Mouse (Mus musculus) kidney, embryonic 14.5 days (tissue): ENCODE measurements around the gene Vill. TPM values are rescaled to one million over a fixed set of nuclear protein-coding genes. Genes with fewer than 3 reads are reported as not detected.

Experiments
- ATAC-seq: fragments of 200-750 bp; cut with Nextera tagmentation; 2 replicates; pipeline ENCODE4 v1.8.0; 2017; ENCODE audit warnings: moderate number of reproducible peaks, mild to moderate bottlenecking, moderate TSS enrichment, moderate library complexity; ENCODE audit not compliant: low FRiP score, low TSS enrichment
- H3K27ac ChIP-seq: fragments of 300-500 bp; sonication (generic); 2 replicates; pipeline ENCODE4 v1.5.1; 2014; ENCODE audit warnings: low read depth, mild to moderate bottlenecking, low read length, moderate library complexity, mixed read lengths
- H3K27me3 ChIP-seq: fragments of 300-500 bp; sonication (generic); 2 replicates; pipeline ENCODE4 v1.6.1; 2014; ENCODE audit warnings: mild to moderate bottlenecking, low read length; ENCODE audit not compliant: control insufficient read depth, insufficient read depth
- H3K36me3 ChIP-seq: fragments of 300-500 bp; sonication (generic); 2 replicates; pipeline ENCODE4 v1.6.1; 2014; ENCODE audit warnings: low read length, mixed read lengths; ENCODE audit not compliant: control insufficient read depth, insufficient read depth
- H3K4me1 ChIP-seq: fragments of 300-500 bp; sonication (generic); 2 replicates; pipeline ENCODE4 v1.6.1; 2014; ENCODE audit warnings: low read length, mixed read lengths; ENCODE audit not compliant: control insufficient read depth, insufficient read depth
- H3K4me2 ChIP-seq: fragments of 300-500 bp; sonication (generic); replicated peaks from 2 replicates; pipeline ENCODE4 v1.6.1; 2014; ENCODE audit warnings: low read depth, mild to moderate bottlenecking, low read length
- H3K4me3 ChIP-seq: fragments of 300-500 bp; sonication (generic); 2 replicates; pipeline ENCODE4 v1.5.1; 2014; ENCODE audit warnings: mild to moderate bottlenecking, low read length
- H3K9ac ChIP-seq: fragments of 300-500 bp; sonication (generic); 2 replicates; pipeline ENCODE4 v1.6.1; 2014; ENCODE audit warnings: low read depth, mild to moderate bottlenecking, low read length, moderate library complexity
- H3K9me3 ChIP-seq: fragments of 300-500 bp; sonication (generic); 2 replicates; pipeline ENCODE4 v1.6.1; 2016; ENCODE audit warnings: low read length; ENCODE audit not compliant: control insufficient read depth
- WGBS: fragments of 180-500 bp; shearing (Covaris S2); extraction: QIAGEN DNeasy Blood & Tissue Kit; methylation state at CpG from one replicate; pipeline ENCODE4 v1.1.7; 2014; 5-methylcytosine and 5-hydroxymethylcytosine counted together
- polyA plus RNA-seq: library from polyadenylated mRNA; unstranded; fragments of >200 nt; fragmentation: Nextera tagmentation; extraction: Ambion mirVana; gene quantifications from 2 replicates; pipeline ENCODE4 v1.2.1, GENCODE M21; 2014

The Vill gene
- polyA plus RNA-seq: 26.6 and 40.4 TPM in 2 replicates

DNA sequence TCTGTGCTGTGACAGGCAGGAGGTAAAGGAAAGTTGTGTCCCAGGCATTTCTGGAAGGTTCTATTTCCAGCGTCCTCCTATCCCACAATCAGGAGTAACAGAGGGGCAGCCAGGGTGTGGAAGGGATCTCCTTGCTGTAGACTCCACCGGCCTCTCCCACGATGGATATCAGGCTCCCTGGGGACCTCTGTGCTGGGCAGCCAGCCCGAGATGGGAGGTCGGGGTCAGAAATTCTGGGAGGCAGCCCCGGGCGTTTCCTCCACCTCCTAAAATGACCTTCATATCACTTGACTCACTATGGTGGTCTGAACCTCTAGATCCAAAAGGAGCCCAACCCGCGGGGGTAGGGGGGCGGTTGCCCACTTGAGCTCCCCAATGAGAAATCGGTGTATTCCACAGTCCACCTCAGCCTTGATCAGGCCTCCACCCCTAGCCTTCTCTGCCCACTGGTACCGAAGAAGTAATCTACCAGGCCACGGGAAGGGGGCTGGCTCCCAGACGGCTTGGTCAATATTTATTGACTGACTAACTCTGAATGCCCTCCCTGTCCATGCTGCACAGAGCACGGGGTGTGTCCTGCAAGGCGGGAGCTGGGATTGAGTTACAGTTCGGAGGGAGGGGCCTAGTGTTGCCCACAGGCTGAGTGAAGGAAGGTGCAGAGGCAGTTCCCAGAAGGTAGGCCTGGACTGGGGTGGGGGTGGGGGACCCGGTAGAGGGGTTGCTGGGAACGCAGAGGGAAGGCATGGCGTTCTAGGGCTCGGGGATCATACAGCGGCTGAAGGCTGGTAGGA, at the start of gene Vill:
TSS of gene Vill (plus strand) at position 625 of the 791 bp plus-strand sequence.
- no peak within 1 kb of the TSS; the same call in 1 of the 2 replicates for H3K27ac ChIP-seq

DNA sequence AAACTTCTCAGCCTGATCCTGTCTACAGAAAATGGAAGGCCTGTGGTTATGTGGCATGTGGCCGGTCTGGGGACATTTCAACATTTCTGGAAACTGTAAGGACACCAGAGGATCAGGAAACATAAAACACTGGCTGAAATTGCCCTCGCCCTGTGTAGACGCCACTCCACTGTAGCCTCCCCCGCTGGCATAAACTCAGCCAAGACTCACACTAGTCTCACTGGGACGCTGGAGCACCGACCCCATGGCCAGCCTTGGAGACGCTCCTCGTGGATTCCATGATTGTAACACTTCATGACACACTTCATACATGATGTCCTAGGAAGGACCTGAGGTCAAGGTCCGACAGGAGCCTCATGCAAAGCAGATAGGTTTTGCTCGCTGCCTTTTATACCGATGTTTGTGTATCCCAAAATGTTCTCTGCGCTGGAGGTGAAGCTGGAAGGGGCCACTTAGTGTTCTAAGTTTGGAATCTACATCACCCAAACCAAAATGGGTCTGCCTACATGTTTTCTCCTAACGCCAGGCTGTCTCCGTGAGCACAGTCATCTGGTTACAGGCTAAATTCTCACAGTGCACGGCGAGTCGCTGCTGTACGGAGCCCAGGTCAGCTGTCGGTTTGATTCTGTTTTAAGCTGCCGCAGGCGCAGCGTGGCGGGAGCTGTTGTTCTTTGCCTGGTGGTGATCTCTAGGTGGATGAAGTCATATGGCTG, 48.4 kb upstream of the Vill start:
- H3K27me3 ChIP-seq: no peaks in the 10 kb centered on the region
- no peak overlapping the region for H3K27ac ChIP-seq
- no peak overlapping the region for H3K4me2 ChIP-seq
- ATAC-seq: no peak; the same call in 1 of the 2 replicates
- no peak overlapping the region for H3K4me3 ChIP-seq
- no peaks in the 10 kb centered on the region for H3K9me3 ChIP-seq
- H3K9ac ChIP-seq: no peak overlapping the region
- 77% methylated on average over 23 of the region's 23 CpGs for WGBS
- H3K36me3 ChIP-seq: no peaks in the 10 kb centered on the region
- H3K4me1 ChIP-seq: peaks cover 36% of the 10 kb centered on the region

More for the DNA sequence above, at the start of gene Vill:
- 8% methylated on average over 22 of the region's 22 CpGs for WGBS
- Histone ChIP-seq H3K4me3 (peak within 1 kb of the TSS; percentile 42), H3K9me3 (no peaks in the 10 kb centered on the region), H3K4me1 (peaks cover 27% of the 10 kb centered on the region; the same call in 1 of the 2 replicates), H3K4me2 (peak within 1 kb of the TSS; percentile 67), H3K36me3 (no peaks in the 10 kb centered on the region), H3K9ac (peak within 1 kb of the TSS; percentile 59), H3K27me3 (no peaks in the 10 kb centered on the region)
- ATAC-seq: peak; percentile 95

DNA sequence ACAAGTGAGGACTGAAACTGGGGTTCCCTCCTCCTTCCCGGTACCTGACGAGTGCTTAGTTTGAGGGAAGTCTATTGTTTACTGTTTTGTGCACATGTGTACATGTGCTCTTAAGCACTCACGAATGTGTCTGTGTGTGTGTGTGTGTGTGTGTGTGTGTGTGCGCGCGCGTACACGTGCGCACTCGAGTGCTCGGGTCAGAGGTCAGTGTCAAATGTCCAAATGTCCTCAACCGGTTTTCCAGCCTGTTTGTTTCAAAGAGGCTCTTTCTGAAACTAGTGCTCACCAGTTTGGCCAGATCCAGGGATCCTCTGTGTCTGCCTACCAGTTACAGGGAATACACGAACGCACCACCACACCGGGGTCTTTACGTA, 47.9 kb upstream of the Vill start:
- Histone ChIP-seq H3K4me1 (peaks cover 36% of the 10 kb centered on the region), H3K4me2 (no peak overlapping the region), H3K27ac (no peak overlapping the region), H3K9ac (no peak overlapping the region), H3K4me3 (no peak overlapping the region), H3K27me3 (no peaks in the 10 kb centered on the region), H3K9me3 (no peaks in the 10 kb centered on the region), H3K36me3 (no peaks in the 10 kb centered on the region)
- no peak for ATAC-seq
- 75% methylated on average over 16 of the region's 16 CpGs for WGBS

DNA sequence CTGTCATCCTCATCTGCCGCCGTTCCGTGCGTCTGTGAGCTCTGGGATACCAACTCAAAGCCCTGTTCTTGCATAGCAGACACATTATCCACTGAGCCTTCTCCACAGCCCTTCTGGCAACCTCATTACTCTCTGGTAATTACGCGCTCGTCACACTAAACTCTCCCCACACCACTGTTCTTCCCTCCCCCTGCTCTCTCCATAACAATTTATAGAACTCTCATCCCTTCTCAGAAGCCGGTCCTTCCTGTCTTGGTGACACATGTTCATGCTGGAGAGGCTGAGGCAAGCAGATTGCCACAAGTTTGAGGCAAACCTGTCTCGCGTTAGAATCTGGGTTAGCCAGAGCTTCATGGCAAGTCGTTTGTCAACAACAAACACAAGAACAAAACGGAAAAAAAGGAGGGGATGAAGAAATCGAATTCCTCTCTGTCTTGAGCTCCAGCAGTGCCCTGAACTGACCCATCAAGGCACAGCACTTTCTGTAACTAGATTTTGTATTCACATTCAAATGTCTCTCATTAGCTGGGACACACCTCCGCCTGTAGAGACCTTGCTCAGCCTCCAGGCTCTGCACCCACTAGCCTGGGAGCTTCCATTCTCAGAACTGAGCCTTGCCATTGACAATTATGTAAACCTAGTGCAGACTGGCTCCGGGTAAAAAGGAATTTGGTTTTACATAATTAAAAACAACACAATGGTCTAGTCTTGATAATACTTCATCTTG, 47.1 kb upstream of the Vill start:
- H3K36me3 ChIP-seq: no peaks in the 10 kb centered on the region
- H3K9me3 ChIP-seq: no peaks in the 10 kb centered on the region
- no peak overlapping the region for H3K4me2 ChIP-seq
- H3K4me1 ChIP-seq: peaks cover 36% of the 10 kb centered on the region
- WGBS: 71% methylated on average over 15 of the region's 15 CpGs
- H3K4me3 ChIP-seq: no peak overlapping the region
- no peaks in the 10 kb centered on the region for H3K27me3 ChIP-seq
- H3K27ac ChIP-seq: no peak overlapping the region
- ATAC-seq: no peak
- no peak overlapping the region for H3K9ac ChIP-seq

DNA sequence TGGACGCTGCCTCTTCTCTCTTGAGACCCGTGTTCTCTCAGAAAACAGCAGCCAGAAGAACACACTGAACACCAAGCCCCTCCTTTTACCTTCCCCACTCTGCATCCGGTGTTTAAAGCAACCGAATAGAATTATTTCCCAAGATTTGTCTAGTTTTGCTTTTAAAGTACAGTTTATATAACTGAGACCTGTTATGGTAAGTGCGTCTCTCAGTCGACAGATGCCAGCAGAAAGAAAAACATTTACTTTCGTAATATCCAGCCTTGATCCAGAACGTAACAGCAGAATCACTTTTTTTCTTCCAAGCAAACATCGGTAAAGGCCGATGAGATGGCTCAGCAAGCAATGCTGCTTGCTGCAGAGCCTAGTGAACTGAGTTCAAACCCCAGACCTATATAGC, 45.3 kb upstream of the Vill start:
- H3K4me3 ChIP-seq: no peak overlapping the region
- no peak overlapping the region for H3K27ac ChIP-seq
- no peak for ATAC-seq
- H3K4me1 ChIP-seq: peaks cover 29% of the 10 kb centered on the region
- H3K36me3 ChIP-seq: peaks cover 9% of the 10 kb centered on the region; the same call in 1 of the 2 replicates
- WGBS: 83% methylated on average over 10 of the region's 10 CpGs
- no peak overlapping the region for H3K9ac ChIP-seq
- H3K9me3 ChIP-seq: no peaks in the 10 kb centered on the region
- no peaks in the 10 kb centered on the region for H3K27me3 ChIP-seq
- H3K4me2 ChIP-seq: no peak overlapping the region

DNA sequence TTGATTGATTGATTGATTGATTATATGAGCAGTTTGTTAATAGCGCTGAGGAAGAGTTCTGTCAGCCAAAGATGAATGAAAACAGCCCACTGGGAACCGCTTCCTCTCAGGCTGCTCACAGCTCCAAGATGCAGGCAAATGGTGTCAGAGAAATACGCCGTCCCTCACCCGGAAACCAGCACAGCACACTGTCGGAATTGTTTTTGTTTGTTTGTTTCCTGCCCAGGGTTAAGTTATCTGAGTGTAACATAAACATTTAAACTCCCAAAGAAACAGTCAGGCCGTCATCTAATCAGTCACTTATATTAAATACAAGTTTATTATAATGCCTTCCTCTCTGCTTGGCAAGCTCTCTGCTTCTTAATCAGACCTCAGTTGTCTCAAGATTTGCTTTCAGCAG, 43.7 kb upstream of the Vill start:
- 53% methylated on average over 7 of the region's 7 CpGs for WGBS
- Histone ChIP-seq H3K27me3 (no peaks in the 10 kb centered on the region), H3K27ac (no peak overlapping the region), H3K9ac (no peak overlapping the region), H3K9me3 (no peaks in the 10 kb centered on the region), H3K4me2 (no peak overlapping the region), H3K4me1 (peaks cover 20% of the 10 kb centered on the region), H3K36me3 (peaks cover 21% of the 10 kb centered on the region; the same call in 1 of the 2 replicates), H3K4me3 (no peak overlapping the region)
- no peak for ATAC-seq

DNA sequence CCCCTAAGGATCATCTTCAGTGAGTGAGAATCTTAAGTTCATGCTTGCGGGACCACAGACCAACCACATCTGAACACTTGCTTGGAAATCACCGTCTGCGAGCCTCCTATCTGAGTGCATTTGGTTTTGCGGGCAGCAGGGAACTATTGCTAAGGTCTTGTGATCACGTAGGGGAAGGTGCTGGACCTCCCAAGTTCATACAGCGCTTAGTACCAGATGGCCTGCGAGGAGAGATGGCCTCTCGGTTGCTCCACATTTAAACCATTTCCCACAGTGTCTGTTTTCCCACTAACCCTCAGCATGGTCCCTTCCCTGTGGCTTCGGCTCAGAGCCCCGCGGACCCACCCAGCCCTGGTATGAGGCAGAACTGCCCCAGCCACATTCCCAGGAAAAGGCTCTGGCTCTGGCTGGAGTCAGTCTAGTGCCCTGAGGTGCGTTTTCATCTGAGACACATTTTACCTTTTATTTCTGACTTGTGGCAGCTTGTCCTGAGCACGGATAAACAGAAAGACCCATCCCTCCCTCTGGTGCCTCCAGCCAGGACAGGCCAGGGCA, 42.3 kb upstream of the Vill start:
- H3K4me1 ChIP-seq: peaks cover 13% of the 10 kb centered on the region
- no peaks in the 10 kb centered on the region for H3K27me3 ChIP-seq
- no peak overlapping the region for H3K4me2 ChIP-seq
- H3K9me3 ChIP-seq: no peaks in the 10 kb centered on the region
- 71% methylated on average over 13 of the region's 13 CpGs for WGBS
- ATAC-seq: no peak
- no peak overlapping the region for H3K4me3 ChIP-seq
- H3K36me3 ChIP-seq: peaks cover 31% of the 10 kb centered on the region
- H3K9ac ChIP-seq: no peak overlapping the region
- 0 out of 2 replicates have a peak overlapping the region, but pooled peaks have one; percentile 24 for H3K27ac ChIP-seq

DNA sequence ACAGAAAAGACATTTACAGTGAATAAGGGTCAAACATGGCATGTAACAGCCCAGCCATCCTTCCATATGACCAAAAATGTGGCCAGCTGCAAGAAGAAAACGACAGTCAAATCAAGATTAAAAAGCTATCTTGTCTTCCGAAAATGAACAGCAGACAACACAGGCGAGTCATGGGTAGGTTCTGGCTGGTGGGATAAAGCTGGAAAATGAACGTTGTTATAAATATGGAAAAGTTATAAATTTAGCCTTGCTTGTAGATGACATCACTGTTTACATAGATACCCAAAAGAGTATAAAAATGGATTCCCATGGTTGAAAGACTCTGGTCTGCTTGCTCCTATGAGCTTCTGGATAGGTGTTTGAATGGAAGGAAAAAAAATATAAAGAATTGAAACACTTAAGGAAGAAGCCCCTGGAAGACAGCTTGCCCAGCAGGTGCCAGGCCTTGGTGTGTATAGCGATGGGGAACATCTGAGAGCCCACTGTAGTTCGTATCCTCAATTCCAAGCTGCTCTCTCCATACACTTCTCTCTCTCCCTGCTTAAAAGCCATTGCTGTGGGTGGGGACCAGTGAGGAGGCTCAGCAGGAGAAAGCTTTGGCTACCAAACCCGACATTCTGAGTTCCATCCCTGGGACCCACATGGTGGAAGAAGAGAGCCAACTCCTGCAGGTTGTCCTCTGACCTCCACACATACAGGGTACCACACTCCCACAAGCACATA, 35.6 kb upstream of the Vill start:
- peaks cover 62% of the 10 kb centered on the region for H3K36me3 ChIP-seq
- no peak overlapping the region for H3K4me3 ChIP-seq
- 86% methylated on average over 7 of the region's 7 CpGs for WGBS
- peaks cover 11% of the 10 kb centered on the region for H3K4me1 ChIP-seq
- H3K9ac ChIP-seq: no peak overlapping the region
- H3K27me3 ChIP-seq: no peaks in the 10 kb centered on the region
- H3K27ac ChIP-seq: no peak overlapping the region
- ATAC-seq: no peak
- H3K4me2 ChIP-seq: no peak overlapping the region
- no peaks in the 10 kb centered on the region for H3K9me3 ChIP-seq
